In genomic region chr7:110625489-110625888, GRCm38 (mm10) we compare ENCODE assay signal across 9 mouse cellular contexts. TPM values are rescaled to one million over a fixed set of nuclear protein-coding genes. Genes with fewer than 3 reads are reported as not detected.
DNase-seq lines count a peak whose midpoint lies in the region; ATAC-seq and TF ChIP-seq lines count a peak whose summit lies in the region.
"Had no signal": no experiment of that assay in that cellular context is flagged by ENCODE, and none has a peak within 500 bp of the region (broad histone marks: within the 10 kb centered on the region; RNA-seq: fewer than 3 reads in every experiment).

No protein-coding gene starts in this region.

- no peaks in the 10 kb centered on the region for H3K9me3 ChIP-seq in kidney, embryonic 14.5 days (ENCODE audit: control insufficient read depth, low read length)
- H3K9me3 ChIP-seq in stomach, postnatal 0 days (ENCODE audit: control insufficient read depth, low read length), result no peaks in the 10 kb centered on the region

- no peak overlapping the region for H3K27ac ChIP-seq in kidney, embryonic 14.5 days (ENCODE audit: low read depth, low read length)
- H3K27ac ChIP-seq in thymus, adult 2 months (ENCODE audit: control insufficient read depth, insufficient read depth, low read length), result no peak overlapping the region
- H3K27ac ChIP-seq in stomach, postnatal 0 days (replicated peaks), result no peak overlapping the region

- TF ChIP-seq CTCF in thymus, adult 2 months (IDR thresholded peaks at IDR 0.05; ENCODE audit: borderline replicate concordance, control insufficient read depth, extremely low read depth, insufficient read depth, low read length, poor library complexity), result no peak
- no peak for TF ChIP-seq CTCF in stomach, postnatal 0 days (IDR thresholded peaks at IDR 0.05; ENCODE audit: low read depth)

- no peak for TF ChIP-seq POLR2A in thymus, adult 2 months (IDR thresholded peaks at IDR 0.05; ENCODE audit: control insufficient read depth, extremely low read depth, insufficient read depth, low read length, poor library complexity)

- peak overlapping the region; percentile 48 for H3K4me3 ChIP-seq in kidney, embryonic 14.5 days (ENCODE audit: low read length)
- H3K4me3 ChIP-seq in thymus, adult 2 months (ENCODE audit: control insufficient read depth, insufficient read depth, low read length), result 0 out of 2 replicates have a peak overlapping the region, but pooled peaks have one; percentile 2
- no peak overlapping the region for H3K4me3 ChIP-seq in stomach, postnatal 0 days (ENCODE audit: low read depth, low read length)

- no peaks in the 10 kb centered on the region for H3K36me3 ChIP-seq in kidney, embryonic 14.5 days (ENCODE audit: control insufficient read depth, insufficient read depth, low read length)
- no peaks in the 10 kb centered on the region for H3K36me3 ChIP-seq in thymus, adult 2 months (ENCODE audit: control insufficient read depth, insufficient read depth, low read length)
- no peaks in the 10 kb centered on the region for H3K36me3 ChIP-seq in stomach, postnatal 0 days (ENCODE audit: control insufficient read depth, insufficient read depth, low read length)

- no peak overlapping the region for H3K9ac ChIP-seq in kidney, embryonic 14.5 days (ENCODE audit: low read depth, low read length)
- no peak overlapping the region for H3K9ac ChIP-seq in stomach, postnatal 0 days (ENCODE audit: low read length)

- no peak for TF ChIP-seq EP300 in stomach, postnatal 0 days (optimal IDR thresholded peaks at IDR 0.05)

- H3K27me3 ChIP-seq in kidney, embryonic 14.5 days (ENCODE audit: control insufficient read depth, insufficient read depth, low read length), result peaks cover 34% of the 10 kb centered on the region
- peaks cover 47% of the 10 kb centered on the region for H3K27me3 ChIP-seq in thymus, adult 2 months (ENCODE audit: control insufficient read depth, insufficient read depth, low read length)
- no peaks in the 10 kb centered on the region for H3K27me3 ChIP-seq in stomach, postnatal 0 days (ENCODE audit: control insufficient read depth, insufficient read depth, low read length)

- DNase-seq in adrenal gland, postnatal 14 days, result peak; percentile 26
- DNase-seq in adrenal gland, adult 8-10 months, result no peak
- no peak for DNase-seq in kidney, postnatal 14 days
- DNase-seq in thymus, adult 2 months, result no peak
- no peak for DNase-seq in thymus, postnatal 4 days
- DNase-seq in stomach, postnatal 0 days (ENCODE audit: low spot score), result no peak
- DNase-seq in cerebellum, adult 9-10 months, result no peak
- DNase-seq: right cerebral cortex, adult 18-20 months had no signal

- WGBS in kidney, embryonic 14.5 days, result 56% methylated on average over 10 of the region's 10 CpGs
- WGBS in thymus, adult 2 months, result 25% methylated on average over 10 of the region's 10 CpGs
- 79% methylated on average over 10 of the region's 10 CpGs for WGBS in stomach, postnatal 0 days

- ATAC-seq in kidney, embryonic 14.5 days (ENCODE audit: low FRiP score, low TSS enrichment), result no peak
- no peak for ATAC-seq in stomach, postnatal 0 days (ENCODE audit: low FRiP score, low TSS enrichment)

- peaks cover 12% of the 10 kb centered on the region for H3K4me1 ChIP-seq in kidney, embryonic 14.5 days (ENCODE audit: control insufficient read depth, insufficient read depth, low read length)
- H3K4me1 ChIP-seq in thymus, adult 2 months (replicated peaks; ENCODE audit: control insufficient read depth, insufficient read depth, low read length), result peaks cover 23% of the 10 kb centered on the region
- peaks cover 12% of the 10 kb centered on the region for H3K4me1 ChIP-seq in stomach, postnatal 0 days (replicated peaks; ENCODE audit: control insufficient read depth, insufficient read depth)

- peak overlapping the region; percentile 83 for H3K4me2 ChIP-seq in kidney, embryonic 14.5 days (replicated peaks; ENCODE audit: low read depth, low read length)
- peak overlapping the region; percentile 43; the same call in 1 of the 2 replicates for H3K4me2 ChIP-seq in stomach, postnatal 0 days (replicated peaks; ENCODE audit: low read depth)

RNA-seq across cellular contexts. Expression of gene Adm, which starts 2.0 kb away (rescaled TPM):
- total RNA-seq in adrenal gland, postnatal 14 days (2021), result 17.3 and 18.6 TPM in 2 replicates
- total RNA-seq in adrenal gland, adult 8-10 months (2022), result 10 to 100 TPM; 21.2 to 81.4 (median 35.9) TPM
- polyA plus RNA-seq in kidney, embryonic 14.5 days (2014; fragmentation: Nextera tagmentation; extraction: Ambion mirVana), result 4.2 and 5.0 TPM in 2 replicates
- 12.0 and 14.1 TPM in 2 replicates for polyA plus RNA-seq in thymus, adult 2 months (2012; rRNA removed)
- polyA plus RNA-seq in stomach, postnatal 0 days (2015; fragmentation: Nextera tagmentation; extraction: Ambion mirVana), result 4.3 and 4.6 TPM in 2 replicates

RNA-seq across cellular contexts. Expression of gene Sbf2, which starts 10.8 kb away (rescaled TPM):
- total RNA-seq in adrenal gland, postnatal 14 days (2021), result 51.9 and 52.1 TPM in 2 replicates
- total RNA-seq in adrenal gland, adult 8-10 months (2022), result 10 to 100 TPM; 39.5 to 68.9 (median 55.1) TPM
- polyA plus RNA-seq in kidney, embryonic 14.5 days (2014; fragmentation: Nextera tagmentation; extraction: Ambion mirVana), result 29.6 and 44.6 TPM in 2 replicates
- polyA plus RNA-seq in thymus, adult 2 months (2012; rRNA removed), result 6.3 and 8.8 TPM in 2 replicates
- polyA plus RNA-seq in stomach, postnatal 0 days (2015; fragmentation: Nextera tagmentation; extraction: Ambion mirVana), result 14.8 and 14.9 TPM in 2 replicates
